Mouse (Mus musculus): ENCODE data around the gene Ppm1e.
A peak's percentile ranks its signal among the peaks of the same experiment; 100 is the strongest.
"Not testable (repeated sequence)": the region's sequence is repeated elsewhere in the genome, so short reads cannot be mapped to it uniquely, and the experiment has no call there.

The Ppm1e gene

GRCm38 (mm10) chr11:87309329-87310074, 49.3 kb downstream of the Ppm1e start:
- peak; percentile 4 for DNase-seq (ENCODE audit: low spot score)

GRCm38 (mm10) chr11:87299066-87299465, 59.8 kb downstream of the Ppm1e start:
- DNase-seq (ENCODE audit: low spot score), result no peak

- no peak for DNase-seq (ENCODE audit: low spot score)
Measured at GRCm38 (mm10) chr11:87296467-87296866, 62.4 kb downstream of the Ppm1e start.

- no peak for DNase-seq (ENCODE audit: low spot score)
Measured at GRCm38 (mm10) chr11:87295636-87296035, 63.2 kb downstream of the Ppm1e start.

GRCm38 (mm10) chr11:87289313-87289712, 69.5 kb downstream of the Ppm1e start:
- no peak for DNase-seq (ENCODE audit: low spot score)

GRCm38 (mm10) chr11:87286194-87286593, 72.6 kb downstream of the Ppm1e start:
- DNase-seq (ENCODE audit: low spot score), result no peak

- no peak for DNase-seq (ENCODE audit: low spot score)
Measured at GRCm38 (mm10) chr11:87281907-87282475, 76.8 kb downstream of the Ppm1e start.

GRCm38 (mm10) chr11:87279461-87279860, 79.4 kb downstream of the Ppm1e start:
- no peak for DNase-seq (ENCODE audit: low spot score)

GRCm38 (mm10) chr11:87278807-87279206, 80.0 kb downstream of the Ppm1e start:
- no peak for DNase-seq (ENCODE audit: low spot score)

- no peak for DNase-seq (ENCODE audit: low spot score)
Measured at GRCm38 (mm10) chr11:87276240-87276985, 82.4 kb downstream of the Ppm1e start.

- no peak for DNase-seq (ENCODE audit: low spot score)
Measured at GRCm38 (mm10) chr11:87275420-87276048, 83.3 kb downstream of the Ppm1e start.

GRCm38 (mm10) chr11:87272725-87273124, 86.1 kb downstream of the Ppm1e start:
- no peak for DNase-seq (ENCODE audit: low spot score)

GRCm38 (mm10) chr11:87271479-87271878, 87.3 kb downstream of the Ppm1e start:
- DNase-seq (ENCODE audit: low spot score), result no peak

- DNase-seq (ENCODE audit: low spot score), result no peak
Measured at GRCm38 (mm10) chr11:87270958-87271357, 87.9 kb downstream of the Ppm1e start.

GRCm38 (mm10) chr11:87270446-87270845, 88.4 kb downstream of the Ppm1e start:
- DNase-seq (ENCODE audit: low spot score), result no peak

GRCm38 (mm10) chr11:87268803-87269202, 90.0 kb downstream of the Ppm1e start:
- DNase-seq (ENCODE audit: low spot score), result no peak

GRCm38 (mm10) chr11:87266246-87266645, 92.6 kb downstream of the Ppm1e start:
- DNase-seq (ENCODE audit: low spot score), result no peak

GRCm38 (mm10) chr11:87263946-87264345, 94.9 kb downstream of the Ppm1e start:
- DNase-seq (ENCODE audit: low spot score), result no peak

- not testable (repeated sequence) for DNase-seq (ENCODE audit: low spot score)
Measured at GRCm38 (mm10) chr11:87261705-87262104, 97.1 kb downstream of the Ppm1e start.

- DNase-seq (ENCODE audit: low spot score), result no peak
Measured at GRCm38 (mm10) chr11:87259792-87260191, 99.0 kb downstream of the Ppm1e start.

GRCm38 (mm10) chr11:87257282-87257681, 101.5 kb downstream of the Ppm1e start:
- DNase-seq (ENCODE audit: low spot score), result no peak

- no peak for DNase-seq (ENCODE audit: low spot score)
Measured at GRCm38 (mm10) chr11:87254149-87254548, 104.7 kb downstream of the Ppm1e start.

GRCm38 (mm10) chr11:87253294-87253693, 105.5 kb downstream of the Ppm1e start:
- DNase-seq (ENCODE audit: low spot score), result no peak

Measured in urinary bladder, postnatal 14 days (tissue).